Mouse (Mus musculus): ENCODE results near the gene Fez1.
A peak's percentile ranks its signal among the peaks of the same experiment; 100 is the strongest.

Fez1 gene

GRCm38 (mm10) chr9:36846346-36846745, 24.7 kb downstream of the Fez1 start:
- DNase-seq: no peak

- no peak for DNase-seq
Measured at GRCm38 (mm10) chr9:36848661-36849060, 27.0 kb downstream of the Fez1 start.

GRCm38 (mm10) chr9:36850091-36850490, 28.4 kb downstream of the Fez1 start:
- DNase-seq: no peak

GRCm38 (mm10) chr9:36852175-36852574, 30.5 kb downstream of the Fez1 start:
- DNase-seq: no peak

GRCm38 (mm10) chr9:36856351-36856750, 34.7 kb downstream of the Fez1 start:
- peak in 1 of 2 experiments; percentile 42 for DNase-seq

GRCm38 (mm10) chr9:36857476-36858117, 35.9 kb downstream of the Fez1 start:
- DNase-seq: no peak

- DNase-seq: no peak
Measured at GRCm38 (mm10) chr9:36858677-36859076, 37.0 kb downstream of the Fez1 start.

- no peak for DNase-seq
Measured at GRCm38 (mm10) chr9:36862576-36862975, 40.9 kb downstream of the Fez1 start.

GRCm38 (mm10) chr9:36863694-36864093, 42.0 kb downstream of the Fez1 start:
- DNase-seq: no peak

GRCm38 (mm10) chr9:36864862-36865813, 43.5 kb downstream of the Fez1 start:
- no peak for DNase-seq

- no peak for DNase-seq
Measured at GRCm38 (mm10) chr9:36868662-36869061, 47.0 kb downstream of the Fez1 start.

GRCm38 (mm10) chr9:36870263-36870662, 48.6 kb downstream of the Fez1 start:
- no peak for DNase-seq

- DNase-seq: no peak
Measured at GRCm38 (mm10) chr9:36873796-36874195, 52.1 kb downstream of the Fez1 start.

GRCm38 (mm10) chr9:36876313-36876712, 54.6 kb downstream of the Fez1 start:
- DNase-seq: no peak

- DNase-seq: no peak
Measured at GRCm38 (mm10) chr9:36876787-36877186, 55.1 kb downstream of the Fez1 start.

GRCm38 (mm10) chr9:36881615-36882014, 60.0 kb downstream of the Fez1 start:
- no peak for DNase-seq

- DNase-seq: no peak
Measured at GRCm38 (mm10) chr9:36882034-36882745, 60.5 kb downstream of the Fez1 start.

- DNase-seq: no peak
Measured at GRCm38 (mm10) chr9:36883569-36883968, 61.9 kb downstream of the Fez1 start.

GRCm38 (mm10) chr9:36885237-36885636, 63.6 kb downstream of the Fez1 start:
- peak in 1 of 2 experiments; percentile 13 for DNase-seq

- peak in 1 of 2 experiments; percentile 43 for DNase-seq
Measured at GRCm38 (mm10) chr9:36890552-36890951, 68.9 kb downstream of the Fez1 start.

- no peak for DNase-seq
Measured at GRCm38 (mm10) chr9:36893413-36893990, 71.8 kb downstream of the Fez1 start.

GRCm38 (mm10) chr9:36894242-36894641, 72.6 kb downstream of the Fez1 start:
- no peak for DNase-seq

All from lung, postnatal 4 days (tissue).